Mouse (Mus musculus) neural tube, embryonic 14.5 days (tissue): ENCODE results near the gene Lrrc74b. TPM values are rescaled to one million over a fixed set of nuclear protein-coding genes. Genes with fewer than 3 reads are reported as not detected.

ENCODE experiments used
- ATAC-seq: fragments of 200-750 bp; cut with Nextera tagmentation; 2 replicates; pipeline ENCODE4 v1.8.0; 2017; ENCODE audit warnings: low read depth, mild to moderate bottlenecking, moderate TSS enrichment, moderate library complexity
- H3K27ac ChIP-seq: fragments of 300-500 bp; sonication (generic); 2 replicates; pipeline ENCODE4 v1.5.1; 2014; ENCODE audit warnings: low read depth, mild to moderate bottlenecking, control low read depth, low read length, moderate library complexity, mixed read lengths
- H3K27me3 ChIP-seq: fragments of 300-500 bp; sonication (generic); 2 replicates; pipeline ENCODE4 v1.6.1; 2014; ENCODE audit warnings: low read length; ENCODE audit not compliant: control insufficient read depth, insufficient read depth
- H3K36me3 ChIP-seq: fragments of 300-500 bp; sonication (generic); 2 replicates; pipeline ENCODE4 v1.6.1; 2014; ENCODE audit warnings: low read length, mixed read lengths; ENCODE audit not compliant: control insufficient read depth, insufficient read depth
- H3K4me1 ChIP-seq: fragments of 300-500 bp; sonication (generic); 2 replicates; pipeline ENCODE4 v1.6.1; 2014; ENCODE audit warnings: low read length; ENCODE audit not compliant: control insufficient read depth, insufficient read depth
- H3K4me2 ChIP-seq: fragments of 300-500 bp; sonication (generic); 2 replicates; pipeline ENCODE4 v1.6.1; 2014; ENCODE audit warnings: mild to moderate bottlenecking, low read depth, low read length, control low read depth
- H3K4me3 ChIP-seq: fragments of 300-500 bp; sonication (generic); 2 replicates; pipeline ENCODE4 v1.5.1; 2014; ENCODE audit warnings: low read depth, low read length, control low read depth, mixed read lengths
- H3K9ac ChIP-seq: fragments of 300-500 bp; sonication (generic); replicated peaks from 2 replicates; pipeline ENCODE4 v1.6.1; 2014; ENCODE audit warnings: low read depth, mild to moderate bottlenecking, control low read depth, low read length, mixed read lengths
- H3K9me3 ChIP-seq: fragments of 300-500 bp; sonication (generic); 2 replicates; pipeline ENCODE4 v1.6.1; 2016; ENCODE audit warnings: low read length; ENCODE audit not compliant: control insufficient read depth
- WGBS: fragments of 180-500 bp; shearing (Covaris S2); extraction: QIAGEN DNeasy Blood & Tissue Kit; methylation state at CpG from one replicate; pipeline ENCODE4 v1.1.7; 2014; 5-methylcytosine and 5-hydroxymethylcytosine counted together
- polyA plus RNA-seq: library from polyadenylated mRNA; unstranded; fragments of >200 nt; fragmentation: Nextera tagmentation; extraction: Ambion mirVana; gene quantifications from 2 replicates; pipeline ENCODE4 v1.2.1, GENCODE M21; 2014

Lrrc74b gene
- polyA plus RNA-seq, 1 experiment from 2014 or later: 1.1 TPM

DNA sequence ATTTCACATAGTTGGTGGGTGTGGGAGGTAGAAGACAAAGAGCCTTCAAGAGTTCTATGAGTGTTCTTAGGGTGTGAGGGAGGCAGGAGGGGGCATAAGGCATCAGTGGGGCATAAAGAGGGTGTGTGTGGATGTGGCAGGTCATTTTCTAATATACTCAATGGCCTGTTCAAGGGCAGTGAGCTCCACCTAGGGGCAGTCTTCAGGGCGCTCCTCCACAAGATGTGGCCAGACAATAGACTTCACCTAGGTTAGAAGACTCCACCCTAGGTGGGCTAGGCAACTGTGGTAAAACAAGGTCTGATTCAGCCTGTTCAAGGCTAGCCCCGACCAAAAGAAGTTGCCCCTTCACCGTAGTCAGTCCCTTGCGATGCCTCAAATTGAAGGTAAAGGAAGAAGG, 28.8 kb downstream of the Lrrc74b start:
- H3K27me3 ChIP-seq: no peaks in the 10 kb centered on the region
- no peak overlapping the region for H3K4me3 ChIP-seq
- whole genome bisulfite sequencing: 51% methylated on average over 4 of the region's 4 CpGs
- H3K36me3 ChIP-seq: peaks cover 9% of the 10 kb centered on the region
- peaks cover 17% of the 10 kb centered on the region for H3K4me1 ChIP-seq
- H3K4me2 ChIP-seq: no peak overlapping the region
- H3K27ac ChIP-seq: no peak overlapping the region
- H3K9ac ChIP-seq: no peak overlapping the region
- no peak for ATAC-seq
- no peaks in the 10 kb centered on the region for H3K9me3 ChIP-seq

DNA sequence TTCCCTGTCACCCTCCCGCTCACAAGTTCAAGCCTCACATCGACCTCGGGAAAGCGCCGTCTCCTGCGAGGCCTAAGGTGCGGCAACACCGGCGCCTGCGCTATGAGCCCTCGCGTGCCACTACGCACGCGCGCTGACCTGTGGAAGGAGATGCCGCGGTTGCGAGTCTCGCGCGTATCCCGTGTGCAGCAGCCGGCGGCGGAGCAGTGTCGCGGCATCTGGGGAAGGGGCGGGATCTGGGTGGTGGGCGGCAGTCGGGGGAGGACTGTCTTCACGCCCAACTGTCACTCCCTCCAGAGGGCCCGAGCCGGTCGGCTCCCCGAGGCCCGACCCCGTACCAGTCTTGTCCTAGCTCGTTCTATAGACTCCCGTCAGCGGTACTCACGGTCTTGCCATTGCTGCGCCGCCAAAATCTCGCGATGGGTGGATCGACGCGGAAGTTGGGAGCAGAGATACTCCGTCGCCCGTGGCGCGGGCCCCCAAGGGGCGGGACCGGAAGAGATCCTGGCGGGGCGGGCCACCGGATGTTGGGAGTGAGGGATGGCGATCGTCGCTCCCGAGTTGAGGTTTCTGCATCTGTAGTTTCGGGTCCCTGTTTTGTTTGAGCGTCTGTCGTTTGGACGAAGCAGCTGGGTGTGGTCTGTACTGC, 30.3 kb downstream of the Lrrc74b start, which contains the start of gene Thap7:
TSS of gene Thap7 (minus strand) at position 497 of the 649 bp plus-strand sequence.
- peak within 1 kb of the TSS; percentile 91 for H3K4me2 ChIP-seq
- H3K9ac ChIP-seq: peak within 1 kb of the TSS; percentile 90
- peaks cover 22% of the 10 kb centered on the region for H3K36me3 ChIP-seq
- peaks cover 17% of the 10 kb centered on the region for H3K4me1 ChIP-seq
- H3K4me3 ChIP-seq: peak within 1 kb of the TSS; percentile 70
- WGBS: under 1% methylated on average over 64 of the region's 67 CpGs
- H3K9me3 ChIP-seq: no peaks in the 10 kb centered on the region
- no peaks in the 10 kb centered on the region for H3K27me3 ChIP-seq
- ATAC-seq: peak; percentile 97
- peak within 1 kb of the TSS; percentile 97 for H3K27ac ChIP-seq

DNA sequence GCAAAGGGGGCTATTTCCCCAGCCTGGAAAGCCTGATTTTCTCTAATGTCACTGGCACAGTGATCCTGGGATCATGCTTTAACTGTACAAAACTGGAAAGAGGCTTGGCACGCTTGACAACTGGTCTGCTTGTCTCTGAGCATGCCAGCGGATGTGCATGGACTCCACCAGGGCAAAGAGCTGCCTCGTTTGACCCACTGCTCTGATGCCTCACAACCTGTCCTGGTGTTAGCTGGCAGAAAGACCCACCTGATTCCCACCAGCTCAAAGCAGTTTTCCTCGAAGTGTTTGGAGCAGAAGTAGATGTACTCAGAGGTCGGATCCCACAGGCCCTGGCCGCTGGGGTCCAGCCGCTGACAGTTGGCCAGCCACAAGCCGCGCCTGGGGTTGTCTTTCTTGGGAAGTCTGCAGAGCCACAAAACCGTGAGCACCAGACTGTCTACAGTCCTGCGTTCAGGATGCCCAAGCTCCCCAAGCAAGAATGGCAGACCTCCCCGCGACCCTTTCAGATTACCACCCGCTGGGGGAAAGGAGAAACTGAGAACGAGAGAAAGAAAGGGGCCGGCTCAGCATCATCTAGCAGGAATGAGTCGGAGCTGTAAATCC, 31.0 kb downstream of the Lrrc74b start:
- H3K36me3 ChIP-seq: peaks cover 29% of the 10 kb centered on the region
- H3K4me1 ChIP-seq: peaks cover 17% of the 10 kb centered on the region
- no peaks in the 10 kb centered on the region for H3K9me3 ChIP-seq
- peak overlapping the region; percentile 90 for H3K9ac ChIP-seq
- 13% methylated on average over 17 of the region's 17 CpGs for WGBS
- H3K27ac ChIP-seq: peak overlapping the region; percentile 97
- peak overlapping the region; percentile 70 for H3K4me3 ChIP-seq
- peak overlapping the region; percentile 91 for H3K4me2 ChIP-seq
- ATAC-seq: peak; percentile 2; the same call in 1 of the 2 replicates
- no peaks in the 10 kb centered on the region for H3K27me3 ChIP-seq

DNA sequence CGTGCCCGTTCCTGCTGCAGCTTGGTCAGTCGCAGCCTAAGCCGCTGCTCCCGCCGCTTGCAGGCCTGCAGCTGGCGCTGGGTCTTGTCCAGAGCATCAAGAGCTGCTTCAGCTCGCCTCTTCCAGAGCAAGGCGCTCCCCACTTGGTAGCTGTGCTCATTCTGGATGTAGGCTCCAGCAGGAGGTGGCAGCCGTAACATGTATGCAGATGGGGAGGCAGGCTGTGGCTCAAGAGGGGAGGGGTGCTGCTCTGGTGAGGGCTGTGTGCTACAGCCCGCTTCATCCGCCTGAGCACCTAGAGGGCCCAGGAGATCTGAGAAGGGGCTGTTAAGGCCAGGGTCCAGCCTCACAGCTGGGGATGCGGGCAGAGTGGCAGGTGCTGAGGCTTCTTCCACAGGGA, 32.8 kb downstream of the Lrrc74b start:
- no peaks in the 10 kb centered on the region for H3K27me3 ChIP-seq
- ATAC-seq: no peak
- H3K27ac ChIP-seq: no peak overlapping the region
- H3K4me3 ChIP-seq: no peak overlapping the region
- no peak overlapping the region for H3K9ac ChIP-seq
- H3K4me2 ChIP-seq: no peak overlapping the region
- 90% methylated on average over 13 of the region's 13 CpGs for WGBS
- peaks cover 17% of the 10 kb centered on the region for H3K4me1 ChIP-seq
- peaks cover 44% of the 10 kb centered on the region for H3K36me3 ChIP-seq
- no peaks in the 10 kb centered on the region for H3K9me3 ChIP-seq

DNA sequence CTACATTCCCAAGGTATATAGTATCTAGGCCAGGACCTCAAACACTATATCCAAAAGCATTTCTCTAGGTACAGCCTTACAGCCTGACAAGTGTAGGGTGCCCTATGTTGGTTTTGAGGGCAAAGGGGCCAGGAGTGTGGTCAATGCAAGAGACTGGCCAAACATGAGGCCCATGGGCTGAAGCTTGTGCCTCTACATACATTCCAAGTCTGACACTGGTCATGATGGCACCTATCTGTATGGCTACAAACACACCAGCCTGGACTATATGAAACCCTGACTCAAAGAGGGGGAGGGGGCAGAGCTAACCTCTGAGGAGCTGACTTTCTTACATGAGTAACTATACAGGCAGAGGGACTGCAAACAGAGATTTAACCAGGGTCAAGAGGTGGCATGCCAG, 33.4 kb downstream of the Lrrc74b start:
- Histone ChIP-seq H3K4me3 (no peak overlapping the region), H3K9me3 (no peaks in the 10 kb centered on the region), H3K36me3 (peaks cover 50% of the 10 kb centered on the region), H3K27me3 (no peaks in the 10 kb centered on the region), H3K4me1 (peaks cover 17% of the 10 kb centered on the region), H3K9ac (no peak overlapping the region), H3K4me2 (no peak overlapping the region), H3K27ac (no peak overlapping the region)
- no peak for ATAC-seq

DNA sequence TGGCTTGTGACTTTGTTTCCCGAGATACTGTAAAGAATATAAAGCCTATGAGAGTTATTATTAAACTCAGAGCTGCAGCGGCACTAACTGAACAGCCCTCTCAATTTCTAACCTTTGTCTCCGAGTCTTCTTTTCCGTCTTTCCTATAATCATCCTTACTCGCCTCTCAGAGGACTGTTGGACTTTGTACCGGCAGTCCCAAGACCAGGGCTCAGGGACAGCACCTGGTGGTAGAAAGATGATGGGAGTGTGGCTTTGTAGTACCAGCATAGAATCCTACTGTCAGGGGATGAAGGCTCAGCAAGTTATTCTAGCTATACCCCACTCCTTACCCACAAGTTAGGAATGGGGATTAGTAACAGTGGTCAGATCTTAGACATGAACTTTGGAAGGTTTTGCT, 34.8 kb downstream of the Lrrc74b start:
- Histone ChIP-seq H3K4me1 (peaks cover 8% of the 10 kb centered on the region), H3K27me3 (no peaks in the 10 kb centered on the region), H3K27ac (no peak overlapping the region), H3K4me3 (no peak overlapping the region), H3K36me3 (peaks cover 64% of the 10 kb centered on the region), H3K9ac (no peak overlapping the region), H3K9me3 (no peaks in the 10 kb centered on the region), H3K4me2 (no peak overlapping the region)
- no peak for ATAC-seq
- 91% methylated on average over 6 of the region's 6 CpGs for WGBS

DNA sequence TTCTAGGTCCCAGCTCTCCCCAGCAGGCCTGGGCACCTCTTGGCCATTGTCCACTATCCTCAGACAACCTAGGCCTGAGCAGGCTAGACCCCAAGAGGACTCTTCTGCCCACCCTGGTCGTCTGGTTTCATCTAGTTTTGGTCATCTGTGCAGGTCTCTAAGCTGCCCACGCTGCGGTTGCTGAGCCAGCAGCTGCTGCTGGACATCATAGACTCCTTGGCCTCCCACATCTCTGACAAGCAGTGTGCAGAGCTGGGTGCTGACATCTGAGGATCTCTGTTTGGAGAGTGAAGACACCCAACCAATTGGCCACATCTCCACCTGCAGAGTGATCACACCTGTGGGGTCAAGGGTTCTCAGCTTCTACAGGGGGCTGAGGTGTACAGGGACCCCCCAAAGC, 35.5 kb downstream of the Lrrc74b start:
- H3K4me3 ChIP-seq: no peak overlapping the region
- no peak overlapping the region for H3K9ac ChIP-seq
- H3K36me3 ChIP-seq: peaks cover 71% of the 10 kb centered on the region
- H3K9me3 ChIP-seq: no peaks in the 10 kb centered on the region
- no peak overlapping the region for H3K4me2 ChIP-seq
- H3K27me3 ChIP-seq: no peaks in the 10 kb centered on the region
- peaks cover 8% of the 10 kb centered on the region for H3K4me1 ChIP-seq
- 83% methylated on average over 3 of the region's 3 CpGs for WGBS
- no peak for ATAC-seq
- no peak overlapping the region for H3K27ac ChIP-seq

DNA sequence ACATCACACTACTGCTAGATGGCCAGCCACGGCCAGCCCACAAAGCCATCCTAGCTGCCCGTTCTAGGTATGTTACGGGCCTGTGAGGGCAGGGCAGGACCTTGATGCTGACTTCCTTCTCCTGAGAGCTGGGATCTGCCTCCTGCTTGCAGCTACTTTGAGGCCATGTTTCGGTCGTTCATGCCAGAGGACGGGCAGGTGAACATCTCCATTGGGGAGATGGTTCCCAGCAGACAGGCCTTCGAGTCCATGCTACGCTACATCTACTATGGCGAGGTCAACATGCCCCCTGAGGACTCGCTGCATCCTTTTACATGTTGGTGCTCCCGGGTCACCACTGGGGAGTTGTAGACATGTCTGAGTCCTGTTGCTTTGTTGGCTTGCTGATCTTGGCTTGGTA, 36.9 kb downstream of the Lrrc74b start:
- H3K4me1 ChIP-seq: no peaks in the 10 kb centered on the region; the same call in 1 of the 2 replicates
- no peaks in the 10 kb centered on the region for H3K9me3 ChIP-seq
- H3K27me3 ChIP-seq: no peaks in the 10 kb centered on the region
- H3K4me2 ChIP-seq: no peak overlapping the region
- H3K36me3 ChIP-seq: peaks cover 82% of the 10 kb centered on the region
- H3K9ac ChIP-seq: no peak overlapping the region
- no peak overlapping the region for H3K4me3 ChIP-seq
- ATAC-seq: no peak
- no peak overlapping the region for H3K27ac ChIP-seq
- WGBS: 92% methylated on average over 11 of the region's 11 CpGs

DNA sequence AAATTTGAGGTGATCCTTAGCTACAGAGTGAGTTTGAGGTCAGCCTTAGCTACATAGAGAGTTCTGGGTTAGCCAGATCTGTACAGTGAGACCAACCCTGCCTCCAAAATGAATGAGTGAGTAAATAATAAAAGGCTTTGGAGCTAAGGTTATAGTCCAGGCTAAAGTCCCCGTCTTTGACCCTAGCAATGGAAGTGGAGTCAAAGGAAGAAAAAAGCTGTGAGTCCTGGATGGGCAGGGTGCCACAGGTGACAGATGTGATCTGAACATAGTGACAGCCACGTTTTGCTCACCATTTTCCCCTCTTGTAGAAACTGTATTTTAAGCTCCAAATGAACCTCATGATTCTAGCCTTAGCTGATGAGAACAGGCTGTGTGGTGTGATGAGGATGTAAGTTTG, 42.1 kb downstream of the Lrrc74b start:
- H3K9me3 ChIP-seq: no peaks in the 10 kb centered on the region
- no peak for ATAC-seq
- H3K36me3 ChIP-seq: peaks cover 68% of the 10 kb centered on the region
- no peaks in the 10 kb centered on the region for H3K4me1 ChIP-seq
- 91% methylated on average over 2 of the region's 2 CpGs for WGBS
- H3K9ac ChIP-seq: no peak overlapping the region
- H3K27ac ChIP-seq: no peak overlapping the region
- H3K4me3 ChIP-seq: no peak overlapping the region
- no peaks in the 10 kb centered on the region for H3K27me3 ChIP-seq
- H3K4me2 ChIP-seq: no peak overlapping the region
